8 mouse cellular contexts compared by ENCODE assay signal in genomic region chr17:69417724-69418373, GRCm38 (mm10). TPM values are rescaled to one million over a fixed set of nuclear protein-coding genes. Genes with fewer than 3 reads are reported as not detected.
DNase-seq lines count a peak whose midpoint lies in the region; ATAC-seq and TF ChIP-seq lines count a peak whose summit lies in the region.

No protein-coding gene starts in this region.

- no peaks in the 10 kb centered on the region for H3K36me3 ChIP-seq in heart, embryonic 11.5 days (ENCODE audit: control insufficient read depth, insufficient read depth, low read length)
- H3K36me3 ChIP-seq in G1E (replicated peaks), result peaks cover 7% of the 10 kb centered on the region
- no peaks in the 10 kb centered on the region for H3K36me3 ChIP-seq in forebrain, postnatal 0 days (ENCODE audit: insufficient read depth)
- no peaks in the 10 kb centered on the region for H3K36me3 ChIP-seq in macrophage (ENCODE audit: inconsistent target)

- peak overlapping the region; percentile 78 for H3K4me2 ChIP-seq in heart, embryonic 11.5 days
- peak overlapping the region; percentile 78 for H3K4me2 ChIP-seq in forebrain, postnatal 0 days (ENCODE audit: low read depth)

- peak overlapping the region; percentile 67 for H3K4me3 ChIP-seq in heart, embryonic 11.5 days (ENCODE audit: low read depth, low read length)
- H3K4me3 ChIP-seq in G1E (ENCODE audit: low read depth, low read length) (peak overlapping the region; percentile 91), macrophage (ENCODE audit: inconsistent target) (peak overlapping the region; percentile 81)
- H3K4me3 ChIP-seq in forebrain, postnatal 0 days (ENCODE audit: low read depth, low read length), result peak overlapping the region; percentile 94

- peaks cover 5% of the 10 kb centered on the region for H3K4me1 ChIP-seq in heart, embryonic 11.5 days (ENCODE audit: control insufficient read depth, insufficient read depth, low read length)
- H3K4me1 ChIP-seq in G1E (ENCODE audit: insufficient read depth, low read depth, low read length), result peaks cover 20% of the 10 kb centered on the region
- H3K4me1 ChIP-seq in forebrain, postnatal 0 days (ENCODE audit: insufficient read depth), result 0 out of 2 replicates have a peak, but pooled peaks cover 5% of the 10 kb centered on the region

- peak; percentile 20 for ATAC-seq in heart, embryonic 11.5 days (replicated peaks; ENCODE audit: insufficient number of reproducible peaks, low FRiP score, low TSS enrichment)
- ATAC-seq in G1E (ENCODE audit: extremely low read depth, insufficient number of reproducible peaks, low FRiP score, poor library complexity, severe bottlenecking), result no peak
- peak; percentile 40 for ATAC-seq in forebrain, postnatal 0 days

- peaks cover 33% of the 10 kb centered on the region for H3K79me2 ChIP-seq in macrophage (ENCODE audit: inconsistent target)

- H3K27me3 ChIP-seq in heart, embryonic 11.5 days (ENCODE audit: control insufficient read depth, insufficient read depth, low read length), result no peaks in the 10 kb centered on the region
- H3K27me3 ChIP-seq in G1E (ENCODE audit: insufficient read depth, low read length), result no peaks in the 10 kb centered on the region
- no peaks in the 10 kb centered on the region for H3K27me3 ChIP-seq in forebrain, postnatal 0 days (ENCODE audit: insufficient read depth, low read length)

- peak overlapping the region; percentile 96 for H3K27ac ChIP-seq in heart, embryonic 11.5 days (ENCODE audit: low read depth, low read length)
- H3K27ac ChIP-seq in forebrain, postnatal 0 days (ENCODE audit: low read depth, low read length), result peak overlapping the region; percentile 92
- H3K27ac ChIP-seq in macrophage, result peak overlapping the region; percentile 64

- no peaks in the 10 kb centered on the region for H3K9me3 ChIP-seq in heart, embryonic 11.5 days (replicated peaks; ENCODE audit: control insufficient read depth, low read length)
- H3K9me3 ChIP-seq in G1E (replicated peaks), result no peaks in the 10 kb centered on the region
- H3K9me3 ChIP-seq in forebrain, postnatal 0 days (ENCODE audit: low read length), result no peaks in the 10 kb centered on the region

- H3K9ac ChIP-seq in heart, embryonic 11.5 days (ENCODE audit: low read depth, low read length), result peak overlapping the region; percentile 95
- H3K9ac ChIP-seq in forebrain, postnatal 0 days, result peak overlapping the region; percentile 91

- TF ChIP-seq CTCF in G1E (IDR thresholded peaks at IDR 0.05; ENCODE audit: low read depth, low read length), result no peak
- no peak for TF ChIP-seq CTCF in forebrain, postnatal 0 days (IDR thresholded peaks at IDR 0.05; ENCODE audit: low read depth)

- no peak for DNase-seq in heart, adult 9 months (ENCODE audit: low spot score in 2 of 2)
- no peak for DNase-seq in G1E (ENCODE audit: low spot score)
- no peak for DNase-seq in forebrain, postnatal 0 days
- DNase-seq in Muller cell, postnatal 12 days (ENCODE audit: inconsistent ontology term), result no peak
- no peak for DNase-seq in yolk sac, embryonic 10.5 days (ENCODE audit: low spot score)
- no peak for DNase-seq in kidney, postnatal 10 days

- WGBS in heart, embryonic 11.5 days (ENCODE audit: insufficient replicate concordance), result 3% methylated on average over 26 of the region's 26 CpGs
- 3% methylated on average over 26 of the region's 26 CpGs for WGBS in forebrain, postnatal 0 days
- WGBS in macrophage (ENCODE audit: missing documents), result 6% methylated on average over 26 of the region's 26 CpGs

RNA-seq across cellular contexts. Expression of gene Akain1, which starts 21.3 kb away (rescaled TPM):
- not detected in 2 replicates for polyA plus RNA-seq in heart, embryonic 11.5 days (2014; fragmentation: Nextera tagmentation; extraction: Ambion mirVana)
- total RNA-seq in G1E (2014; fragmentation: Nextera tagmentation), result not detected in 2 replicates
- total RNA-seq in G1E (2017), result 0.12 and 0.16 TPM in 2 replicates
- not detected in 2 replicates for polyA plus RNA-seq in G1E (2012)
- total RNA-seq in forebrain, postnatal 0 days (2014; rRNA removed), result 0.10 and 0.92 TPM in 2 replicates
- polyA plus RNA-seq in forebrain, postnatal 0 days (2015; fragmentation: Nextera tagmentation; extraction: Ambion mirVana), result 0.64 and 0.65 TPM in 2 replicates
- not detected for total RNA-seq in macrophage (2018; cell fraction: chromatin; rRNA removed)
- not detected for total RNA-seq in macrophage (2018; cell fraction: cytosol; rRNA removed)
- total RNA-seq in macrophage (2018; cell fraction: nucleus; rRNA removed), result not detected
- not detected in 3 replicates for polyA plus RNA-seq in macrophage (2018)

RNA-seq across cellular contexts. Expression of gene Zbtb14, which starts 35.0 kb away (rescaled TPM):
- 12.7 and 14.6 TPM in 2 replicates for polyA plus RNA-seq in heart, embryonic 11.5 days (2014; fragmentation: Nextera tagmentation; extraction: Ambion mirVana)
- total RNA-seq in G1E (2014; fragmentation: Nextera tagmentation), result 27.4 TPM in 2 replicates
- 24.5 and 29.4 TPM in 2 replicates for total RNA-seq in G1E (2017)
- polyA plus RNA-seq in G1E (2012), result 2.4 and 3.7 TPM in 2 replicates
- total RNA-seq in forebrain, postnatal 0 days (2014; rRNA removed), result 28.2 and 37.1 TPM in 2 replicates
- 16.5 and 23.2 TPM in 2 replicates for polyA plus RNA-seq in forebrain, postnatal 0 days (2015; fragmentation: Nextera tagmentation; extraction: Ambion mirVana)
- 10 to 100 TPM in 5 of 26 experiments, 1 to 10 TPM in 18, under 1 TPM in 3; 0.71 to 15.4 (median 4.0) TPM for total RNA-seq in macrophage (2018; cell fraction: chromatin; rRNA removed)
- 10 to 100 TPM in 16 of 26 experiments, 1 to 10 TPM in 10; 4.7 to 17.4 (median 11.8) TPM for total RNA-seq in macrophage (2018; cell fraction: cytosol; rRNA removed)
- total RNA-seq in macrophage (2018; cell fraction: nucleus; rRNA removed), result 10 to 100 TPM in 8 of 26 experiments, 1 to 10 TPM in 18; 2.9 to 21.4 (median 7.0) TPM
- 11.9 to 12.9 TPM (median 12.4 TPM) in 3 replicates for polyA plus RNA-seq in macrophage (2018)
